In genomic region chr4:153770675-153771074, GRCm38 (mm10) we compare ENCODE assay signal across 19 mouse cellular contexts.
"Had no signal": no experiment of that assay in that cellular context is flagged by ENCODE, and none has a peak within 500 bp of the region (broad histone marks: within the 10 kb centered on the region; RNA-seq: fewer than 3 reads in every experiment).

No protein-coding gene starts in this region.

- H3K4me2 ChIP-seq: lung, embryonic 14.5 days; midbrain, embryonic 12.5 days; neural tube, embryonic 13.5 days; neural tube, embryonic 15.5 days had no signal

- H3K27me3 ChIP-seq: neural tube, embryonic 13.5 days; neural tube, embryonic 15.5 days had no signal

- H3K9ac ChIP-seq: lung, embryonic 14.5 days; midbrain, embryonic 12.5 days; neural tube, embryonic 13.5 days; neural tube, embryonic 15.5 days had no signal

- H3K4me1 ChIP-seq: neural tube, embryonic 15.5 days had no signal

- H3K9me3 ChIP-seq: midbrain, embryonic 10.5 days; midbrain, embryonic 12.5 days; neural tube, embryonic 13.5 days; neural tube, embryonic 15.5 days had no signal

- H3K4me3 ChIP-seq: midbrain, embryonic 10.5 days; midbrain, embryonic 12.5 days; myocyte; neural tube, embryonic 13.5 days; neural tube, embryonic 15.5 days had no signal

- ATAC-seq: midbrain, embryonic 16.5 days had no signal

- DNase-seq: lung, adult 18-20 months; lung, embryonic 14.5 days; lung, postnatal 10 days; lung, postnatal 4 days; midbrain, embryonic 14.5 days; retina, postnatal 1 day; right cerebral cortex, adult 18-20 months; right cerebral cortex, postnatal 25 days; right cerebral cortex, postnatal 4 days; spleen, adult 18-20 months; thymus, adult 18-20 months; thymus, postnatal 14 days; thymus, postnatal 36 days had no signal

- H3K27ac ChIP-seq: midbrain, embryonic 12.5 days; neural tube, embryonic 13.5 days; neural tube, embryonic 15.5 days had no signal

- H3K36me3 ChIP-seq: midbrain, embryonic 10.5 days; midbrain, embryonic 12.5 days; neural tube, embryonic 13.5 days; neural tube, embryonic 15.5 days had no signal
